Mouse (Mus musculus) liver, postnatal 0 days (tissue): Measurements from ENCODE around the gene Adipor2. TPM values are rescaled to one million over a fixed set of nuclear protein-coding genes. Genes with fewer than 3 reads are reported as not detected.

Experiments
- ATAC-seq: fragments of 200-750 bp; cut with Nextera tagmentation; 2 replicates; pipeline ENCODE4 v1.8.0; 2017; ENCODE audit warnings: mild to moderate bottlenecking, moderate library complexity
- DNase-seq: peaks from one replicate; pipeline ENCODE4 v3.0.0-alpha.2; 2016
- H3K27ac ChIP-seq: fragments of 300-500 bp; sonication (generic); 2 replicates; pipeline ENCODE4 v1.5.1; 2014; ENCODE audit warnings: antibody characterized with exemption, moderate library complexity, mild to moderate bottlenecking, low read depth
- H3K27me3 ChIP-seq: fragments of 300-500 bp; sonication (generic); 2 replicates; pipeline ENCODE4 v1.6.1; 2014; ENCODE audit warnings: low read length, control low read depth, mixed read lengths; ENCODE audit not compliant: insufficient read depth
- H3K36me3 ChIP-seq: fragments of 300-500 bp; sonication (generic); replicated peaks from 2 replicates; pipeline ENCODE4 v1.6.1; 2014; ENCODE audit warnings: mild to moderate bottlenecking, control low read depth, low read length, moderate library complexity, mixed read lengths; ENCODE audit not compliant: insufficient read depth
- H3K4me1 ChIP-seq: fragments of 300-500 bp; sonication (generic); 2 replicates; pipeline ENCODE4 v1.6.1; 2014; ENCODE audit warnings: antibody characterized with exemption, mild to moderate bottlenecking, control low read depth; ENCODE audit not compliant: insufficient read depth
- H3K4me2 ChIP-seq: fragments of 300-500 bp; sonication (generic); 2 replicates; pipeline ENCODE4 v1.6.1; 2014; ENCODE audit warnings: low read depth, mild to moderate bottlenecking, low read length, moderate library complexity, mixed read lengths
- H3K4me3 ChIP-seq: fragments of 300-500 bp; sonication (generic); 2 replicates; pipeline ENCODE4 v1.5.1; 2014; ENCODE audit warnings: low read depth, low read length
- H3K9ac ChIP-seq: fragments of 300-500 bp; sonication (generic); replicated peaks from 2 replicates; pipeline ENCODE4 v1.6.1; 2014; ENCODE audit warnings: mild to moderate bottlenecking, moderate library complexity
- H3K9me3 ChIP-seq: fragments of 300-500 bp; sonication (generic); 2 replicates; pipeline ENCODE4 v1.6.1; 2016; ENCODE audit warnings: mild to moderate bottlenecking, control low read depth, low read length, mixed read lengths
- CTCF ChIP-seq: sonication (generic); IDR thresholded peaks from 2 replicates; pipeline ENCODE4 v1.5.1; 2016; ENCODE audit warnings: antibody characterized with exemption, low read depth
- EP300 ChIP-seq: IDR thresholded peaks from 2 replicates; pipeline ENCODE4 v1.6.1; 2016; ENCODE audit warnings: antibody characterized with exemption, low read depth, mild to moderate bottlenecking
- WGBS: fragments of 180-500 bp; shearing (Covaris S2); extraction: QIAGEN DNeasy Blood & Tissue Kit; methylation state at CpG from one replicate; pipeline ENCODE4 v1.1.7; 2014; ENCODE audit not compliant: insufficient replicate concordance; 5-methylcytosine and 5-hydroxymethylcytosine counted together
- polyA plus RNA-seq: library from polyadenylated mRNA; unstranded; fragments of >200 nt; fragmentation: Nextera tagmentation; extraction: Ambion mirVana; gene quantifications from 2 replicates; pipeline ENCODE4 v1.2.1, GENCODE M21; 2015

Gene Adipor2
- polyA plus RNA-seq, 1 experiment from 2014 or later: 58.6 TPM

- no peak for ATAC-seq
- H3K9ac ChIP-seq: no peak overlapping the region
- no peaks in the 10 kb centered on the region for H3K9me3 ChIP-seq
- 83% methylated on average over 3 of the region's 3 CpGs for whole genome bisulfite sequencing
- no peak overlapping the region for H3K27ac ChIP-seq
- no peak overlapping the region for H3K4me2 ChIP-seq
- H3K4me1 ChIP-seq: peaks cover 43% of the 10 kb centered on the region
- no peaks in the 10 kb centered on the region for H3K27me3 ChIP-seq
- H3K36me3 ChIP-seq: no peaks in the 10 kb centered on the region; the same call in 1 of the 2 replicates
- TF ChIP-seq EP300 (no peak), CTCF (no peak)
- H3K4me3 ChIP-seq: no peak overlapping the region
- no peak for DNase-seq
These were observed 16.9 kb downstream of the Adipor2 start for GRCm38 (mm10) chr6:119400649-119401048.

DNA sequence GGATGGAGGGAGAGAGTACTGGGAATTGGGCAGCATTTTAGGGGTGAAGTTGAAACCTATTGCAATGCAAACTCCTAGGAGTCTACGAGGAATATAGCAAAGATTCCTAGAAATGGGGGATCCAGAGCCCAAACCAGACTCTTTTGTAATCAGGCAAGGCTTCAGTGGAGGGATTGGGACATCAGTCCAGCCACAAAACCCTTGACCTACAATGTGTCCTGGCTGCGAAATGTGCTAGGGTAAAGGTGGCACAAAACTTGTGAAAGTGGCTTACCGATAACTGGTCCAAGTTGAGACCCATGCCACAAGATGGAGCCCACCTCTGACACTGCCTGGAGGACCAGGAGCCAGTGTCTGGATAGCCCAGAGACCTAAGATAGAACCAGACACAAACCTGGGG is 18.1 kb downstream of the Adipor2 start:
- no peak overlapping the region for H3K4me3 ChIP-seq
- H3K9ac ChIP-seq: no peak overlapping the region; the same call in 1 of the 2 replicates
- peaks cover 51% of the 10 kb centered on the region for H3K4me1 ChIP-seq
- H3K27ac ChIP-seq: peak overlapping the region; percentile 70
- ATAC-seq (peak; percentile 56), DNase-seq (peak; percentile 31)
- no peaks in the 10 kb centered on the region for H3K27me3 ChIP-seq
- H3K9me3 ChIP-seq: no peaks in the 10 kb centered on the region
- WGBS: 60% methylated on average over 3 of the region's 3 CpGs
- no peaks in the 10 kb centered on the region; the same call in 1 of the 2 replicates for H3K36me3 ChIP-seq
- TF ChIP-seq CTCF (no peak), EP300 (peak; percentile 42; the same call in 1 of the 2 replicates)
- no peak overlapping the region for H3K4me2 ChIP-seq

- Histone ChIP-seq H3K27me3 (no peaks in the 10 kb centered on the region), H3K9ac (0 out of 2 replicates have a peak overlapping the region, but pooled peaks have one; percentile 4), H3K27ac (peak overlapping the region; percentile 73), H3K36me3 (no peaks in the 10 kb centered on the region; the same call in 1 of the 2 replicates), H3K4me1 (peaks cover 30% of the 10 kb centered on the region), H3K9me3 (no peaks in the 10 kb centered on the region), H3K4me2 (peak overlapping the region; percentile 42), H3K4me3 (no peak overlapping the region)
- TF ChIP-seq EP300 (0 out of 2 replicates have a peak, but pooled peaks have one; percentile 10), CTCF (no peak)
- DNase-seq (peak; percentile 80), ATAC-seq (peak; percentile 88)
- 16% methylated on average over 5 of the region's 5 CpGs for WGBS
These were observed 21.2 kb downstream of the Adipor2 start for GRCm38 (mm10) chr6:119396309-119396634.

DNA sequence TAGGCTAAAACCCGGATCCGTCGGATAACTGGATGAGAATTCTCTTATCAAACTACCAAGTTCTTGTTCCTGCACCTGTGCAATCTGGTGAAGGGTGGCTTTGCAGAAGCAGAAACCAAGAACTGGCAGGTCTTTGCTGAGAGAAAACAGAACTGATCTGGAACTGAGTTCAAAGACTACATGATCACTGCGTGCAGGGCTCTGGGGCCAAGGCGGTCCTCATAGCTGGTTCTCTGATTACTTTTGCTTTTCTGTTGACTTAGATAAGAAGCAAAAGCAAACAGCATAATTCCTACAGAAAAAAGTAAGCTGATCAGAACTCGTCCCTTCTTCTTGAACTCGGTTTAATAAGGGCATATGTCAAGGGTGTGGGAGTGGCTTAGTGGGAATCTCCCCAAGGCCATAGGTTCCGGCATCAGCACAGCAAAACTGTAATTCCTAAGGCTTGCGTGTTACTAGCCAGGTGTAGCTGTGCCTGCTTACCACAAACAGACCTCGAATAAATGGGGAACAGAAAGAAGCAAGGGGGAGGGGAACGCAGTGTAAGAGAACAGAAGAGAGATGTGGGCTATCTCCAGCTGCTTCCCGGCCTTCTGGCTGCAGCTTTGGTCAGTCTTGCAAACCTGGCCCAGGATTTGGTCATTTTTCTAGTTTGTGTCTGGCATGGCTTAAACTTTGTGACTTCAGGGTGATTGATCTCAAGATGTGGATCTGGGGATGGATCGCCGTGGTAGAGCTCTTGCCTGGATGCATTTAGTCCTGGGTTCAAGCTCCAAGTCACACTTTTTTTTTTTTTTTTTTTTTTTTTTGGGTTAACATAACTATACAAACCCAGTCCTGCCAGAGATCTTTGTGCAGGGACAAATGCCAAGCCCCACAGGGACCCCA is 21.8 kb downstream of the Adipor2 start:
- ATAC-seq (peak; percentile 55), DNase-seq (peak; percentile 48)
- peak overlapping the region; percentile 4; the same call in 1 of the 2 replicates for H3K4me3 ChIP-seq
- H3K9me3 ChIP-seq: no peaks in the 10 kb centered on the region
- H3K9ac ChIP-seq: no peak overlapping the region
- WGBS: 30% methylated on average over 14 of the region's 14 CpGs
- H3K27me3 ChIP-seq: no peaks in the 10 kb centered on the region
- peaks cover 29% of the 10 kb centered on the region for H3K4me1 ChIP-seq
- TF ChIP-seq CTCF: no peak
- no peak for TF ChIP-seq EP300
- H3K27ac ChIP-seq: peak overlapping the region; percentile 73
- H3K4me2 ChIP-seq: peak overlapping the region; percentile 42
- H3K36me3 ChIP-seq: no peaks in the 10 kb centered on the region; the same call in 1 of the 2 replicates

GRCm38 (mm10) chr6:119392836-119393235 is 24.7 kb downstream of the Adipor2 start:
- no peak overlapping the region for H3K9ac ChIP-seq
- no peaks in the 10 kb centered on the region for H3K9me3 ChIP-seq
- peaks cover 31% of the 10 kb centered on the region; the same call in 1 of the 2 replicates for H3K4me1 ChIP-seq
- TF ChIP-seq CTCF (no peak), EP300 (no peak)
- H3K27me3 ChIP-seq: no peaks in the 10 kb centered on the region
- no peaks in the 10 kb centered on the region; the same call in 1 of the 2 replicates for H3K36me3 ChIP-seq
- H3K27ac ChIP-seq: no peak overlapping the region
- no peak overlapping the region for H3K4me3 ChIP-seq
- no peak overlapping the region for H3K4me2 ChIP-seq
- ATAC-seq (no peak), DNase-seq (no peak)
- 82% methylated on average over 9 of the region's 9 CpGs for WGBS

DNA sequence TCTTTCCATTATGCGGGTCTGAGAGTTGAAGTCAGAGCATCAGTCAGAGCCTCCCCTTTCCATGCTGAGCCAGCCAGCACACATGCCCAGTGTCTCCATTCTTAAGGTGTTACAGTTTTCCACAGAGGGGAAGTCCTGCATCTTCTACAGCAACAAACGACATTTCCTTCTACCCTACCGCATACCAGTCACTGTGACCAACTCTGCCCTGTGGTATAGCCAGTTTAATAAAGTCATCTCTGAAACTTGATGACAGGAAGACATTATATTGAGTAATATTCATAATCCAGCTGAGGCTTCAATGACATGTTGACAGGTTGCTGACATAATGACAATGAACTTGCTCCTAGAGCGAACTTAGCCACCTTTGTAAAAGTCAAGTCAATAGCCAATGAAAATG is 26.8 kb downstream of the Adipor2 start:
- Histone ChIP-seq H3K4me2 (no peak overlapping the region), H3K27me3 (no peaks in the 10 kb centered on the region), H3K4me1 (peaks cover 29% of the 10 kb centered on the region), H3K9ac (no peak overlapping the region), H3K9me3 (no peaks in the 10 kb centered on the region), H3K36me3 (no peaks in the 10 kb centered on the region), H3K4me3 (no peak overlapping the region), H3K27ac (no peak overlapping the region)
- no peak for ATAC-seq
- TF ChIP-seq CTCF: no peak
- 77% methylated on average over 4 of the region's 4 CpGs for WGBS
- DNase-seq: no peak
